Mouse (Mus musculus) kidney, postnatal 4 days (tissue): ENCODE results near the gene Trim30c.
"Not testable (repeated sequence)": the region's sequence is repeated elsewhere in the genome, so short reads cannot be mapped to it uniquely, and the experiment has no call there.

ENCODE experiments used
- DNase-seq, 2 experiments: peaks; one replicate each; pipeline ENCODE4 v3.0.0; 2021; ENCODE audit warnings: mixed read lengths in 2 of 2

Trim30c gene

DNA sequence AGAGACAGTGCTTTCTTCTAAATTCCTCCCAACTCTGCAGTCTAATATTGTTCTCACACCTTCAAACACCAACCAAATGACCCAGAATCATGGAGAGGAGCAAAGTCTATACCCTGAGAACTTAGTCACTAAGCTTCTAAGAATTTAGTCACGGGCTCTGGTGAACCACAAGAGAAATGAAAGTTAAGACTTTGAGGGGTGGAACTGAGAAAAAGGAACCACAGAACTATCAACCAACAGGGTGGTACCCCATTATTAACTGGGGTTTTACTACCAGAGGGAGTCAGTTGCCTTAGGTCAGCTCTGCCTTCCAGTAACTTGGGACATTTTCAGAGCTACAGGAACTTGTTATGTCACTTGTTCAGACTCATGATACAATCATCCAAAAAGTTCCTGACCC is at the start of gene Trim30c:
Gene Trim30c, minus strand, starts transcription at position 140 of the 400 bp plus-strand sequence.
- no peak for DNase-seq

DNA sequence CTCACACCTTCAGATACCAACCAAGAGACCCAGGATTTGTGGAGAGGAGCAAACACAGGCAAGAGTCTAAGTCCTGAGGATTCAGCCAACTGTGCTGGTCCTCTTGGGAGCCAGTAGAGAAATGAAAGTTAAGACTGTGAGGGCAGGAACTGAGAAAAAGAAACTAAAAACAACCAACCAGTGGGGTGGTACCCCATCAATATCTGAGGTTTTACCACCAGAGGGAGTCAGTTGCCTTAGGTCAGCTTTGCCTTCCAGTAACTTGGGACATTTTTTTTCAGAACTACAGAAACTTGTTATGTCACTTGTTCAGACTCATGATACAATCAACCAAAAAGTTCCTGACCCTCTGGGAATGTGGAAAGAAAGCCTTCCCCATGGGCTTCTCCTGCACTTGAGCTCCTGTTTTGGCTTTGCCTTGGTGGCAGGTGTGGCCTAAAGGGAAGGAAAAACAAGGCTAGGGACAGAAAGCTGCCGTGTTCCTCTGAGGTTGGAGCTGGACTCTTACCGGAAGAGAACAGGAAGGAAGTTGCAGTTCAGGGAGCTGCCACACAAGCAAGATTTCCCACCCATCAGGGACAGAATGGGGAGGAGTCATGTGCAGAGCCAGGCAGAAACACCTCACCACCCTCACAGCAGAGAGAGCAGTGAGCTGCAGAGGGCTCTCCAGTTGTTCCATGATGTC is 45.5 kb upstream of the Trim30c start:
- DNase-seq, result peak in 1 of 2 experiments; percentile 14

- no peak for DNase-seq
These were observed 3.9 kb upstream of the Trim30c start for GRCm38 (mm10) chr7:104404460-104404950.

GRCm38 (mm10) chr7:104401140-104401539 is 503 bp upstream of the Trim30c start:
- DNase-seq, result peak in 1 of 2 experiments; percentile 1

- DNase-seq, result no peak
These were observed 2.1 kb downstream of the Trim30c start for GRCm38 (mm10) chr7:104398492-104398891.

GRCm38 (mm10) chr7:104369736-104370414 is 30.8 kb downstream of the Trim30c start, which contains the start of gene Trim30b:
TSS of gene Trim30b (minus strand) at chr7:104369884.
- peak in 1 of 2 experiments; percentile 6 for DNase-seq

DNA sequence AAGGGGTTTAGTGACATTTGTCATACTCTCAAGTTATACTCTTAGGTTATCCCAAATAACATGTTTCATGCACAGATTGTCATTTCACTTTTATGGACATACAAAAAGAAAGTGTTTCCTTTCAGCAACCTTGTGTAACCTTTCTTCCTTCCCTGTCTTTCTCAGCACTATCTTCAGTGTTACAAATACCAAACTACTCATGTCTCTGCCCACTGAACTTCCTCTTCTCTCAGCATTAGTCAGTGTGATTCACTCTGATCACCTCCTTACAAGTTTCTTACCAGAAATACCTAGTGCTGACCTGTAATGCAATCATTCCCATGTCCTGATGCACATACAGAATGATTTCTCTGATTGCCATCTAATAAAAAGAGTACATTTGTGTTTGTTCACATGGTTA is 34.3 kb downstream of the Trim30c start:
- no peak for DNase-seq

- no peak for DNase-seq
These were observed 47.1 kb downstream of the Trim30c start for GRCm38 (mm10) chr7:104353600-104353967.

DNA sequence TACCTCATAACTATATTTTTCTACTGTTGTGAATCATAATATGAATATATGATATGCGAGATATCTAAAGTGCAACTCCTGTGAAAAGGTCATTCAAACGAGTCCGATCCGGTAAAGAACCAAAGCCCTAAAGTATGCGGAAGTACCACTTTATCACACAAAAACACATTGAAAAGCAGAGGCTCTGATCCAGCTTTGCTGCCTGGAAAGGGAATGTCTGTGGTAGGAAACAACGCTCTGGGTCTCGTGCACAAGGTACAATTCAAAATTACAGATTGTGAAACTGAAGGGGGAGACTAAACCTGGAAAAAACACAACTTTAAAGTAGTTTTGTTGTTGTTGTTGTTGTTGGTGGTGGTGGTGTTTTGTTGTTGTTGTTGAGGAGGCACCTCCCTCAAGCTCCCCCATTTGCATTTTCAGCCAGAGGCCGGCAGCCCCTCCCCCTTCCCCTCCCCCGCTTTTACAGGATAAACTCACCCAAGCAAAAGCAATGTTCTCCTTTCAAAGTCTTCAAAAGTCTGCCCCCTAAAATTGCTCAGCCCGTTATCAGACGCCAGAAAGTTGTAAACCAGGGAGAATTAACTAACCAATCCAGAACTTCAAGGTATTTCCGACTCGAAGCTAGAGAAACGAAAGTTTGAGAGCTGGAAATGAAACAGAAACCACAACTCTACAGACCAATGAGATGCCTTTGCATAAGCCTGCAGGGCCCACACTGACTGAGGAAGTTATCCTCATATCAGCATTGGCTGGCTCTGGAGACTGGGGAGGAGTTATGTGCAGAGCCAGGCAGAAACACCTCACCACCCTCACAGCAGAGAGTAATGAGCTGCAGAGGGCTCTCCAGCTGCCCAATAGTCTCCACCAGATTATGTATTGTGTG is 47.7 kb downstream of the Trim30c start, which contains the start of gene Trim12c:
Gene Trim12c, minus strand, starts transcription at position 646 of the 883 bp plus-strand sequence.
- DNase-seq, result peak; percentile 65 to 76

GRCm38 (mm10) chr7:104348043-104348442 is 52.6 kb downstream of the Trim30c start:
- not testable (repeated sequence) for DNase-seq

- DNase-seq, result not testable (repeated sequence)
These were observed 59.9 kb downstream of the Trim30c start for GRCm38 (mm10) chr7:104340744-104341143.

DNA sequence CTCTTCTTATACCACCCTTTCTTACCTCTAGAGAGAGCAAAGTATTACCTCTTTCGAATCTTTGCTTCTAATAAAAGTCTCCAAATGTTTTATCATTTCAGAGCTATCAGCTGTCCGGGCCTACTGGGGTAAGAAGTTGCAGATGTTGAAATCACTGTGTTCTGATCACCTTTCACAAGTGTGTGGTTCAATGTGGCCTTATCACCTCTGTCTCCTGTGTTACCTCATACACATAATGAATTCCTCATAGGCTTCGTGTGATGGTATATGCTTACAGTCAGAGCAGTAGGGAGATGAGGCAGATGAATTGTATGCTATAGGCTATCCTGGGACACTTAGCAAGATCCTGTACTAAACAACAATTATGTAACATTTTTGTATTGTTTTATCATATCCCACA is 65.1 kb downstream of the Trim30c start:
- DNase-seq, result not testable (repeated sequence)
